Mouse (Mus musculus) small intestine, adult 2 months (tissue): ENCODE data around the gene Pilra. TPM values are rescaled to one million over a fixed set of nuclear protein-coding genes. Genes with fewer than 3 reads are reported as not detected.

Experiments
- H3K27ac ChIP-seq: fragments of 200-500 bp; 2 replicates; pipeline ENCODE4 v1.5.1; 2012; ENCODE audit warnings: low read depth, low read length, control low read depth, inconsistent platforms; ENCODE audit not compliant: insufficient read depth
- H3K27me3 ChIP-seq: fragments of 200-500 bp; 2 replicates; pipeline ENCODE4 v1.6.1; 2012; ENCODE audit warnings: mild to moderate bottlenecking, moderate library complexity, low read length, inconsistent platforms; ENCODE audit not compliant: control insufficient read depth, insufficient read depth
- H3K36me3 ChIP-seq: fragments of 200-500 bp; 2 replicates; pipeline ENCODE4 v1.6.1; 2012; ENCODE audit warnings: mild to moderate bottlenecking, low read length, control low read depth, inconsistent platforms; ENCODE audit not compliant: control insufficient read depth, insufficient read depth
- H3K4me1 ChIP-seq: fragments of 200-500 bp; 2 replicates; pipeline ENCODE4 v1.6.1; 2012; ENCODE audit warnings: low read length, inconsistent platforms, mixed read lengths; ENCODE audit not compliant: control insufficient read depth, insufficient read depth, insufficient read length
- H3K4me3 ChIP-seq: fragments of 200-500 bp; 2 replicates; pipeline ENCODE4 v1.5.1; 2012; ENCODE audit warnings: low read depth, mild to moderate bottlenecking, control low read depth, inconsistent platforms, low read length, moderate library complexity
- CTCF ChIP-seq: fragments of 200-500 bp; IDR thresholded peaks from 2 replicates; pipeline ENCODE4 v1.5.1; 2012; ENCODE audit warnings: low read depth, mild to moderate bottlenecking, control low read depth, inconsistent platforms, low read length, moderate library complexity, mixed read lengths; ENCODE audit not compliant: insufficient replicate concordance, insufficient read length; ENCODE audit errors: extremely low read depth
- POLR2A ChIP-seq: fragments of 200-500 bp; IDR thresholded peaks from 2 replicates; pipeline ENCODE4 v1.6.1; 2012; ENCODE audit warnings: low read depth, mild to moderate bottlenecking, control low read depth, inconsistent platforms, low read length, moderate library complexity
- WGBS: fragments of 180-500 bp; shearing (Covaris S2); methylation state at CpG from one replicate; pipeline ENCODE4 v1.1.7; 2018; 5-methylcytosine and 5-hydroxymethylcytosine counted together
- polyA plus RNA-seq: library from polyadenylated mRNA; depleted of rRNA; stranded (reverse); fragments of >200 nt; gene quantifications from 2 replicates; pipeline ENCODE4 v1.2.3, GENCODE M21; 2012

Gene Pilra
- polyA plus RNA-seq, 1 experiment, result 5.0 TPM

GRCm38 (mm10) chr5:137830238-137830637 lies 5.8 kb downstream of the Pilra start:
- no peaks in the 10 kb centered on the region for H3K4me1 ChIP-seq
- no peak for TF ChIP-seq CTCF
- no peak for TF ChIP-seq POLR2A
- no peaks in the 10 kb centered on the region for H3K36me3 ChIP-seq
- no peak overlapping the region for H3K27ac ChIP-seq
- no peaks in the 10 kb centered on the region for H3K27me3 ChIP-seq
- WGBS, result 75% methylated on average over 7 of the region's 7 CpGs
- no peak overlapping the region for H3K4me3 ChIP-seq

DNA sequence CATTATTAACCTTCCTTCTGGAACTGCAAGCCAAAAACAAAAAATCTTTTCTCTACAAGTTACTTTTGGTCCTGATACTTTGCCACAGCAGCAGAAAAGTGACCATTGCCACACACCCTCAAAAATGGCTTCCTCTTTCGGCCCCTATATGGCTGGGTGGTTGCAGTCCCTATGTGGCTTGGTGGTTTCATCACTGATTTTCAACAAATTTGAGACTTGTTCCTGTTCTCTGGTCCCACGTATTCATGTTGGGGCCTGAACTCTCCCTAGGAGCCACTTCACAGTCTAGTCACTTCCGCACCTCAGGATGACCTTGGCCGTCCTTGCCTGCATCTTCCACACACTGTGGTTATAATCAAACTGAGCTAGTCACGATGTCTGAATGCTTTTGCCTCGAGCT lies 7.4 kb downstream of the Pilra start:
- no peak overlapping the region for H3K4me3 ChIP-seq
- no peaks in the 10 kb centered on the region for H3K36me3 ChIP-seq
- TF ChIP-seq CTCF (no peak), POLR2A (no peak)
- no peaks in the 10 kb centered on the region for H3K4me1 ChIP-seq
- H3K27me3 ChIP-seq, result no peaks in the 10 kb centered on the region
- WGBS, result 75% methylated on average over 6 of the region's 6 CpGs
- no peak overlapping the region; the same call in 1 of the 2 replicates for H3K27ac ChIP-seq

- no peak for TF ChIP-seq CTCF
- TF ChIP-seq POLR2A, result no peak
- WGBS, result 46% methylated on average over 7 of the region's 7 CpGs
- Histone ChIP-seq H3K4me3 (no peak overlapping the region), H3K4me1 (no peaks in the 10 kb centered on the region), H3K27me3 (no peaks in the 10 kb centered on the region), H3K27ac (no peak overlapping the region), H3K36me3 (no peaks in the 10 kb centered on the region)
Measured at GRCm38 (mm10) chr5:137826421-137826820, 9.7 kb downstream of the Pilra start.

GRCm38 (mm10) chr5:137825971-137826370 lies 10.1 kb downstream of the Pilra start:
- Histone ChIP-seq H3K27me3 (no peaks in the 10 kb centered on the region), H3K36me3 (no peaks in the 10 kb centered on the region), H3K4me1 (no peaks in the 10 kb centered on the region), H3K4me3 (no peak overlapping the region), H3K27ac (no peak overlapping the region)
- WGBS, result 52% methylated on average over 2 of the region's 2 CpGs
- TF ChIP-seq CTCF, result no peak
- no peak for TF ChIP-seq POLR2A

- 79% methylated on average over 3 of the region's 3 CpGs for WGBS
- no peak overlapping the region for H3K4me3 ChIP-seq
- no peaks in the 10 kb centered on the region for H3K4me1 ChIP-seq
- no peak for TF ChIP-seq CTCF
- no peak for TF ChIP-seq POLR2A
- H3K27me3 ChIP-seq, result no peaks in the 10 kb centered on the region
- H3K36me3 ChIP-seq, result no peaks in the 10 kb centered on the region
- H3K27ac ChIP-seq, result no peak overlapping the region
Measured at GRCm38 (mm10) chr5:137825030-137825429, 11.1 kb downstream of the Pilra start.

DNA sequence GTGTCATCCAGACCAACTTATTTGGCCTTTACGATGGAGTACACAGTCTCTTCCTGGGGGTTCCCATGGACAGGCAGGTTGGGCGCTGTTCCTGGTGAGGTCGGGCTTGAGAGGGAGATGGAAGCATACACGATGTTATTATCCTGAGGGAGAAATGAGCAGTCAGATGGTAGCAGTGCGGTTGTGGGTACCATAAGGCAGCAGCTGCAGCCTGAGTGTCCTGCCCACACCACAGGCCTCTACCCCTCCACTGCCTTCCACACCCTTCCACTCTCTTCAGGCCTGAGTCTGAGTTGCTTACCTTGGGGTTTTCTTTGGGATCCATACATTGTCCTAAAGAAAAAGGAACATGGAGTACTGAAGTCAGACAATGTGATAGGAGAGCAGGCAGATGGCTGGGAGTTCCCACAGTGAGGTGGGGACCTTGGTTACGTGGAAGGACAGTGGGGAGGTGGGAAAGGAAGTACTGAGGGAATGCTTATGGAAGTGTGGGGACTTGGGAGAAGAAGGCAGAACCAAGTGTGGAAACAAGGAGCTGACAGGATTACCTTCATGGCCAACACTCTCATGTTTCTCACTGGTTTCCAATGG lies 12.5 kb downstream of the Pilra start:
- Histone ChIP-seq H3K4me1 (no peaks in the 10 kb centered on the region), H3K27ac (peak overlapping the region; percentile 11; the same call in 1 of the 2 replicates), H3K27me3 (no peaks in the 10 kb centered on the region), H3K36me3 (no peaks in the 10 kb centered on the region), H3K4me3 (no peak overlapping the region)
- WGBS, result 86% methylated on average over 6 of the region's 6 CpGs
- TF ChIP-seq CTCF (no peak), POLR2A (no peak)

DNA sequence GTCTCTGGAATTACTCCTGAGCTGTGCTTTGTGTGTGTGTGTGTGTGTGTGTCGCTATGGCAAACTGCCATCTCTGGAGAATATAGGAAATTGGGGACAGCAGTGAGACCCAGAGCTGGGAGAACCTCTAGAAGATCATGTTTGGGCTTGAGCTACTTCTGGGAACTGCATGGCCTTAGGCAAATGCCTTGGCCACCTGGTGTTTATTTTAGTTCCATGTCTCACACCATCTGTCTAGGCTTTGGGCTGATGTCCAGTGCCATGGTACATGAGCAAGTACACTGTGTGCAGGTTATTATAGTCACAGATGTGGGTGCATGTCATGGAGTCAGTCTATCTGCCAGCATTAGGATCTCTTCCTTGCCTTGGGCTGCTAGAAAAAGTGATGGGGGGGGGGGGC lies 13.5 kb downstream of the Pilra start:
- Histone ChIP-seq H3K27ac (no peak overlapping the region), H3K27me3 (no peaks in the 10 kb centered on the region), H3K36me3 (no peaks in the 10 kb centered on the region), H3K4me1 (no peaks in the 10 kb centered on the region), H3K4me3 (no peak overlapping the region)
- TF ChIP-seq CTCF, result no peak
- TF ChIP-seq POLR2A, result no peak
- WGBS, result 89% methylated on average over 1 of the region's 1 CpGs
